Mouse (Mus musculus): ENCODE measurements around the gene Nmnat2. TPM values are rescaled to one million over a fixed set of nuclear protein-coding genes. Genes with fewer than 3 reads are reported as not detected.

Nmnat2 gene
- polyA plus RNA-seq, 1 experiment from 2014 or later, result 70.6 TPM

- H3K27ac ChIP-seq (ENCODE audit: low read depth, low read length), result no peak overlapping the region
- no peak overlapping the region for H3K4me3 ChIP-seq (ENCODE audit: low read depth, low read length)
- no peaks in the 10 kb centered on the region for H3K9me3 ChIP-seq (replicated peaks; ENCODE audit: control insufficient read depth, low read length)
- 93% methylated on average over 4 of the region's 4 CpGs for WGBS
- no peak overlapping the region for H3K4me2 ChIP-seq (ENCODE audit: low read length)
- ATAC-seq (no peak), DNase-seq (ENCODE audit: low spot score) (no peak)
- no peaks in the 10 kb centered on the region for H3K4me1 ChIP-seq (ENCODE audit: control insufficient read depth, insufficient read depth, low read length)
- H3K36me3 ChIP-seq (ENCODE audit: control insufficient read depth, insufficient read depth, low read length), result no peaks in the 10 kb centered on the region
- H3K27me3 ChIP-seq (replicated peaks; ENCODE audit: control insufficient read depth, insufficient read depth, low read length), result no peaks in the 10 kb centered on the region
- H3K9ac ChIP-seq (ENCODE audit: low read length), result no peak overlapping the region
Measured at GRCm38 (mm10) chr1:153122764-153123163, 168.0 kb downstream of the Nmnat2 start.

DNA sequence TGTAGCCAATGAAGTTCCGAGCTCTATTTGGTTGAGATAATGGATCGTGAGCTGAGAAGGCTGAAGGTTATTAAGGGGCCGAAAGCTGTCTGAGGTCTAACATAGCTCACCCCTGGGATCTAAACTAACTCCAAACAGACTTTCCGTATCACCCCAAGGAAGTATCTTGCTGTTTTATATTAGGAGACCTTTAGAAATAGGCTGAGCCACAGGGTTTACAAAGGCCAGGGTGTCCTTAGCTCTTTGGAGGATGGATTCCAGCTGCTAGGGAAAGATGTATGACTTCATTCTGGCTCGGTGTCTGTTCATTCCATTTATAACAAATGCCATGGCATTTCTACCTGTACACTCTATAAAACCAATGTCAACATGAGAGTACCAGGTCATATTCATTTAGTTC, 169.7 kb downstream of the Nmnat2 start:
- ATAC-seq (no peak), DNase-seq (ENCODE audit: low spot score) (no peak)
- H3K4me3 ChIP-seq (ENCODE audit: low read depth, low read length), result no peak overlapping the region
- WGBS, result 90% methylated on average over 5 of the region's 5 CpGs
- H3K4me2 ChIP-seq (ENCODE audit: low read length), result no peak overlapping the region
- no peaks in the 10 kb centered on the region for H3K27me3 ChIP-seq (replicated peaks; ENCODE audit: control insufficient read depth, insufficient read depth, low read length)
- no peaks in the 10 kb centered on the region for H3K9me3 ChIP-seq (replicated peaks; ENCODE audit: control insufficient read depth, low read length)
- no peak overlapping the region for H3K9ac ChIP-seq (ENCODE audit: low read length)
- H3K27ac ChIP-seq (ENCODE audit: low read depth, low read length), result no peak overlapping the region
- H3K4me1 ChIP-seq (ENCODE audit: control insufficient read depth, insufficient read depth, low read length), result no peaks in the 10 kb centered on the region
- H3K36me3 ChIP-seq (ENCODE audit: control insufficient read depth, insufficient read depth, low read length), result no peaks in the 10 kb centered on the region

GRCm38 (mm10) chr1:153125287-153126275, 170.8 kb downstream of the Nmnat2 start:
- H3K36me3 ChIP-seq (ENCODE audit: control insufficient read depth, insufficient read depth, low read length), result no peaks in the 10 kb centered on the region
- no peak overlapping the region for H3K4me2 ChIP-seq (ENCODE audit: low read length)
- DNase-seq (ENCODE audit: low spot score) (no peak), ATAC-seq (no peak)
- H3K27ac ChIP-seq (ENCODE audit: low read depth, low read length), result no peak overlapping the region
- no peak overlapping the region for H3K9ac ChIP-seq (ENCODE audit: low read length)
- WGBS, result 84% methylated on average over 8 of the region's 8 CpGs
- no peaks in the 10 kb centered on the region for H3K4me1 ChIP-seq (ENCODE audit: control insufficient read depth, insufficient read depth, low read length)
- H3K4me3 ChIP-seq (ENCODE audit: low read depth, low read length), result no peak overlapping the region
- no peaks in the 10 kb centered on the region for H3K27me3 ChIP-seq (replicated peaks; ENCODE audit: control insufficient read depth, insufficient read depth, low read length)
- H3K9me3 ChIP-seq (replicated peaks; ENCODE audit: control insufficient read depth, low read length), result no peaks in the 10 kb centered on the region

GRCm38 (mm10) chr1:153126491-153127381, 171.9 kb downstream of the Nmnat2 start:
- ATAC-seq (no peak), DNase-seq (ENCODE audit: low spot score) (no peak)
- no peak overlapping the region for H3K27ac ChIP-seq (ENCODE audit: low read depth, low read length)
- no peaks in the 10 kb centered on the region for H3K27me3 ChIP-seq (replicated peaks; ENCODE audit: control insufficient read depth, insufficient read depth, low read length)
- no peak overlapping the region for H3K4me2 ChIP-seq (ENCODE audit: low read length)
- H3K4me3 ChIP-seq (ENCODE audit: low read depth, low read length), result no peak overlapping the region
- H3K9me3 ChIP-seq (replicated peaks; ENCODE audit: control insufficient read depth, low read length), result no peaks in the 10 kb centered on the region
- no peak overlapping the region for H3K9ac ChIP-seq (ENCODE audit: low read length)
- whole genome bisulfite sequencing, result 90% methylated on average over 15 of the region's 15 CpGs
- no peaks in the 10 kb centered on the region for H3K36me3 ChIP-seq (ENCODE audit: control insufficient read depth, insufficient read depth, low read length)
- H3K4me1 ChIP-seq (ENCODE audit: control insufficient read depth, insufficient read depth, low read length), result no peaks in the 10 kb centered on the region

GRCm38 (mm10) chr1:153127622-153128021, 172.8 kb downstream of the Nmnat2 start:
- no peak overlapping the region for H3K27ac ChIP-seq (ENCODE audit: low read depth, low read length)
- H3K4me1 ChIP-seq (ENCODE audit: control insufficient read depth, insufficient read depth, low read length), result no peaks in the 10 kb centered on the region
- WGBS, result 83% methylated on average over 4 of the region's 4 CpGs
- DNase-seq (ENCODE audit: low spot score) (no peak), ATAC-seq (no peak)
- no peaks in the 10 kb centered on the region for H3K27me3 ChIP-seq (replicated peaks; ENCODE audit: control insufficient read depth, insufficient read depth, low read length)
- H3K4me3 ChIP-seq (ENCODE audit: low read depth, low read length), result no peak overlapping the region
- no peaks in the 10 kb centered on the region for H3K36me3 ChIP-seq (ENCODE audit: control insufficient read depth, insufficient read depth, low read length)
- H3K4me2 ChIP-seq (ENCODE audit: low read length), result no peak overlapping the region
- H3K9me3 ChIP-seq (replicated peaks; ENCODE audit: control insufficient read depth, low read length), result no peaks in the 10 kb centered on the region
- H3K9ac ChIP-seq (ENCODE audit: low read length), result no peak overlapping the region

- no peaks in the 10 kb centered on the region for H3K27me3 ChIP-seq (replicated peaks; ENCODE audit: control insufficient read depth, insufficient read depth, low read length)
- ATAC-seq (no peak), DNase-seq (ENCODE audit: low spot score) (no peak)
- H3K9ac ChIP-seq (ENCODE audit: low read length), result no peak overlapping the region
- no peak overlapping the region for H3K4me3 ChIP-seq (ENCODE audit: low read depth, low read length)
- no peak overlapping the region for H3K4me2 ChIP-seq (ENCODE audit: low read length)
- H3K4me1 ChIP-seq (ENCODE audit: control insufficient read depth, insufficient read depth, low read length), result no peaks in the 10 kb centered on the region
- 83% methylated on average over 8 of the region's 8 CpGs for WGBS
- H3K9me3 ChIP-seq (replicated peaks; ENCODE audit: control insufficient read depth, low read length), result no peaks in the 10 kb centered on the region
- no peaks in the 10 kb centered on the region for H3K36me3 ChIP-seq (ENCODE audit: control insufficient read depth, insufficient read depth, low read length)
- no peak overlapping the region for H3K27ac ChIP-seq (ENCODE audit: low read depth, low read length)
Measured at GRCm38 (mm10) chr1:153128780-153129179, 174.0 kb downstream of the Nmnat2 start.

GRCm38 (mm10) chr1:153129992-153130713, 175.4 kb downstream of the Nmnat2 start:
- no peak overlapping the region for H3K27ac ChIP-seq (ENCODE audit: low read depth, low read length)
- H3K4me2 ChIP-seq (ENCODE audit: low read length), result no peak overlapping the region
- DNase-seq (ENCODE audit: low spot score) (no peak), ATAC-seq (no peak)
- no peaks in the 10 kb centered on the region for H3K27me3 ChIP-seq (replicated peaks; ENCODE audit: control insufficient read depth, insufficient read depth, low read length)
- H3K36me3 ChIP-seq (ENCODE audit: control insufficient read depth, insufficient read depth, low read length), result no peaks in the 10 kb centered on the region
- no peaks in the 10 kb centered on the region for H3K4me1 ChIP-seq (ENCODE audit: control insufficient read depth, insufficient read depth, low read length)
- no peaks in the 10 kb centered on the region for H3K9me3 ChIP-seq (replicated peaks; ENCODE audit: control insufficient read depth, low read length)
- WGBS, result 90% methylated on average over 11 of the region's 11 CpGs
- no peak overlapping the region for H3K4me3 ChIP-seq (ENCODE audit: low read depth, low read length)
- H3K9ac ChIP-seq (ENCODE audit: low read length), result no peak overlapping the region

- Histone ChIP-seq H3K9me3 (replicated peaks; ENCODE audit: control insufficient read depth, low read length) (no peaks in the 10 kb centered on the region), H3K27me3 (replicated peaks; ENCODE audit: control insufficient read depth, insufficient read depth, low read length) (no peaks in the 10 kb centered on the region), H3K4me3 (ENCODE audit: low read depth, low read length) (no peak overlapping the region), H3K4me2 (ENCODE audit: low read length) (no peak overlapping the region), H3K4me1 (ENCODE audit: control insufficient read depth, insufficient read depth, low read length) (no peaks in the 10 kb centered on the region), H3K36me3 (ENCODE audit: control insufficient read depth, insufficient read depth, low read length) (no peaks in the 10 kb centered on the region), H3K27ac (ENCODE audit: low read depth, low read length) (no peak overlapping the region), H3K9ac (ENCODE audit: low read length) (peak overlapping the region; percentile 29; the same call in 1 of the 2 replicates)
- peak; percentile 19 for DNase-seq (ENCODE audit: low spot score)
- ATAC-seq, result no peak
- 17% methylated on average over 9 of the region's 9 CpGs for WGBS
Measured at GRCm38 (mm10) chr1:153133865-153134781, 179.3 kb downstream of the Nmnat2 start.

All from forebrain, embryonic 14.5 days (tissue).